Mouse (Mus musculus) c-Kit-negative CD71-positive TER-119-positive erythroid progenitor cells, embryonic 14.5 days (primary cell): ENCODE results near the gene Cad.

Experiments used
- DNase-seq: peaks from one replicate; pipeline ENCODE4 v3.0.0-alpha.2; 2013; ENCODE audit warnings: low read depth, low spot score

Gene Cad

DNA sequence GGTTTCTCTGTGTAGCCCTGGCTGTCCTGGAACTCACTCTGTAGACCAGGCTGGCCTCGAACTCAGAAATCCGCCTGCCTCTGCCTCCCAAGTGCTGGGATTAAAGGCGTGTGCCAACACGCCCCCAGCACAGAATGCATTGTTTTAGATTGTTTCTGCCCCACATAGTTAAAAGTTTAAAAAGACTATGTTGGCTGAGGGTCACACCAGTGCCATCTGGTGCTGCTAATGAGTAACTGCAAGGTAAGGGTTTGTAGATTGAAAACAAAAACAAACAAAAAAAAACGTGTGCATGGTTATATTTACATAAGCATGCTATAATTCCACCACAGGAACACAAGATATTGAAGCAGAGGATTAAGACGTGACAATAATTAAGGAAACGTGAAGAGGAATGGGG, 56.2 kb downstream of the Cad start:
- no peak for DNase-seq

GRCm38 (mm10) chr5:31116354-31116753, 61.8 kb downstream of the Cad start, which contains the start of gene Trim54:
TSS of gene Trim54 (plus strand) at chr5:31116712.
- no peak for DNase-seq

DNA sequence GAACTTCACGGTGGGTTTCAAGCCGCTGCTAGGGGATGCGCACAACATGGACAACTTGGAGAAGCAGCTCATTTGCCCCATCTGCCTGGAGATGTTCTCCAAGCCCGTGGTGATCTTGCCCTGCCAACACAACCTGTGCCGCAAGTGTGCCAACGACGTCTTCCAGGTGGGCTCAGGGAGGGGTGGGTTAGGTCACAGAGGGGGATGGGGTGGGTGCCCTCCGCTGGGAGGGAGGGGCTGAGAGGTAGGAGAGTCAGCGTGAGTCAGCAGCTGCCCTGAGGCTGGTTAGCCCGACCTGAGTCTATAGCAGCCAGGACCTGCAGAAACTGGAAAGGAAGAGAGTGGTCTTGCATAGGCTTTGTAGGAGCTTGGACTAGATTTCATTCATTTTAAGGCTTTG, 62.3 kb downstream of the Cad start:
- no peak for DNase-seq

- no peak for DNase-seq
Measured at GRCm38 (mm10) chr5:31121111-31121510, 66.5 kb downstream of the Cad start.

GRCm38 (mm10) chr5:31123481-31123880, 68.9 kb downstream of the Cad start:
- DNase-seq: no peak

- no peak for DNase-seq
Measured at GRCm38 (mm10) chr5:31126050-31126449, 71.5 kb downstream of the Cad start.
